Mouse (Mus musculus): Measurements from ENCODE around the gene Tlr6. TPM values are rescaled to one million over a fixed set of nuclear protein-coding genes. Genes with fewer than 3 reads are reported as not detected.

The Tlr6 gene
- not detected in 2 replicates for polyA plus RNA-seq (2012; ENCODE audit: insufficient read depth, insufficient read length, missing spikeins)

DNA sequence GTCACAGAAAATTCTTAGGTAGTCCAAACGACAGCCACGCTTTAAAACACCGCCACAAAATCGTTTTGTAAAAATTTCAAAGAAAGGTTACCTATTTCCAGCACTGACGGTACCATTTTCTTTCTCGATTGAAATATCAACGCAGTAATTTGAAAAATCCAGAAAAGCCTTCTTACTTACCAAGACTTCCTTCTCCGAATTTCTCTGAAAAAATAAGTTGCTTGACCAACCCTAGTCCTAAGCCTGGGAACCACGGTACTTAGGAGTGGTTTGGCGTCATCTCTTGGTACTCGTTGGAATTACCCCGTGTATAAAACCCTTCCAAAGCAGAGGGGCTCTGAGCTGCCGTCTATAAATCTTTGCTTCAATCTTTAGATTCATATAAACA, at the start of gene Tlr6:
Tlr6 (minus strand) TSS at position 255 of the 388 bp plus-strand sequence.
- Histone ChIP-seq H3K4me3 (ENCODE audit: insufficient read depth, low read depth, low read length) (peak within 1 kb of the TSS; percentile 48), H3K4me1 (ENCODE audit: control insufficient read depth, insufficient read depth, insufficient read length, low read length) (no peaks in the 10 kb centered on the region; the same call in 1 of the 2 replicates), H3K27ac (replicated peaks; ENCODE audit: low read depth, low read length) (peak within 1 kb of the TSS; percentile 81)

GRCm38 (mm10) chr5:65006011-65006491, 46.2 kb upstream of the Tlr6 start:
- Histone ChIP-seq H3K27ac (replicated peaks; ENCODE audit: low read depth, low read length) (no peak overlapping the region; the same call in 1 of the 2 replicates), H3K4me3 (ENCODE audit: insufficient read depth, low read depth, low read length) (no peak overlapping the region), H3K4me1 (ENCODE audit: control insufficient read depth, insufficient read depth, insufficient read length, low read length) (peaks cover 5% of the 10 kb centered on the region; the same call in 1 of the 2 replicates)

DNA sequence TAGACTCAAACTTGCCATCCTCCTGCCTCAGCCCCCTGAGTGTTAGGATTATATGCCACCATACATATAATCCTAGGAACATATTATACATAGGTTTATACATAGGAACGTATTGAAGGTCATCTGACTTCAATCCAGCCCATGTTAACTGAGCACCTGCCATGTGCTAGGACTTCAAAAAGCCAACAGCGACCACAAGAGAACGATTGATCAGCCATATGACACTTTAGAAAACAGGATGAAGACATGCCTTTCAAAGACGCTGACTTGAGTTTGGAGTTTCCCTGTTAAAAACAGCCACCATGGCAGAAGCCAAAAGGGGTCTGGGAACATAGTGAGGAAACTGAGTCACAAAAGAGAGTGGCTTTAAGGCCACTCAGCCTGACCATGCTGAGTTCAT, 45.4 kb upstream of the Tlr6 start:
- no peak overlapping the region for H3K4me3 ChIP-seq (ENCODE audit: insufficient read depth, low read depth, low read length)
- H3K27ac ChIP-seq (replicated peaks; ENCODE audit: low read depth, low read length): no peak overlapping the region
- peaks cover 5% of the 10 kb centered on the region; the same call in 1 of the 2 replicates for H3K4me1 ChIP-seq (ENCODE audit: control insufficient read depth, insufficient read depth, insufficient read length, low read length)

GRCm38 (mm10) chr5:65003946-65004535, 44.1 kb upstream of the Tlr6 start:
- no peak overlapping the region for H3K4me3 ChIP-seq (ENCODE audit: insufficient read depth, low read depth, low read length)
- H3K27ac ChIP-seq (replicated peaks; ENCODE audit: low read depth, low read length): no peak overlapping the region
- peaks cover 5% of the 10 kb centered on the region; the same call in 1 of the 2 replicates for H3K4me1 ChIP-seq (ENCODE audit: control insufficient read depth, insufficient read depth, insufficient read length, low read length)

GRCm38 (mm10) chr5:65002940-65003824, 43.3 kb upstream of the Tlr6 start:
- Histone ChIP-seq H3K27ac (replicated peaks; ENCODE audit: low read depth, low read length) (peak overlapping the region; percentile 39; the same call in 1 of the 2 replicates), H3K4me1 (ENCODE audit: control insufficient read depth, insufficient read depth, insufficient read length, low read length) (peaks cover 5% of the 10 kb centered on the region; the same call in 1 of the 2 replicates), H3K4me3 (ENCODE audit: insufficient read depth, low read depth, low read length) (no peak overlapping the region)

GRCm38 (mm10) chr5:64995408-64995807, 35.5 kb upstream of the Tlr6 start:
- Histone ChIP-seq H3K4me3 (ENCODE audit: insufficient read depth, low read depth, low read length) (no peak overlapping the region), H3K4me1 (ENCODE audit: control insufficient read depth, insufficient read depth, insufficient read length, low read length) (peaks cover 3% of the 10 kb centered on the region; the same call in 1 of the 2 replicates)

DNA sequence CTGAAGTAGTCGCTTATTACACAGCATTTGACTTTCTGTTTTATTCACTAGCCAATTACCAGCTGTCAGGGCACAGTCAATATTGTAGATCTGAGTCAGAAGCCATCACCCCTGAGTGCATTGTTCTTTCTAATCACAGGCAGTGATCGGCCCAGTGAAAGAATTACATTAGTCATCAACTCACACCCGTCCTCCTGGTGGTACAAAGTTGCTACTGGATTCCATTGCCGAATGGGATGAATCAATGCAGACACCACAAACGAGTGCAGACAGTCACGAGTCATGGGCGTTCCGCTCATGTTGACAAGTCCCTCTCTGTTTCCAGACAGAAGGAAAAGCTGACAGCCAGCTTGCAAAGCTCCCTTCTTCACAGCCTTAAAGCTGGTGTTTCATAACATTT, 32.6 kb upstream of the Tlr6 start:
- no peak overlapping the region for H3K4me3 ChIP-seq (ENCODE audit: insufficient read depth, low read depth, low read length)
- H3K27ac ChIP-seq (replicated peaks; ENCODE audit: low read depth, low read length): no peak overlapping the region
- H3K4me1 ChIP-seq (ENCODE audit: control insufficient read depth, insufficient read depth, insufficient read length, low read length): peaks cover 3% of the 10 kb centered on the region; the same call in 1 of the 2 replicates

More at GRCm38 (mm10) chr5:64995408-64995807, 35.5 kb upstream of the Tlr6 start:
- H3K27ac ChIP-seq (replicated peaks; ENCODE audit: low read depth, low read length): no peak overlapping the region

DNA sequence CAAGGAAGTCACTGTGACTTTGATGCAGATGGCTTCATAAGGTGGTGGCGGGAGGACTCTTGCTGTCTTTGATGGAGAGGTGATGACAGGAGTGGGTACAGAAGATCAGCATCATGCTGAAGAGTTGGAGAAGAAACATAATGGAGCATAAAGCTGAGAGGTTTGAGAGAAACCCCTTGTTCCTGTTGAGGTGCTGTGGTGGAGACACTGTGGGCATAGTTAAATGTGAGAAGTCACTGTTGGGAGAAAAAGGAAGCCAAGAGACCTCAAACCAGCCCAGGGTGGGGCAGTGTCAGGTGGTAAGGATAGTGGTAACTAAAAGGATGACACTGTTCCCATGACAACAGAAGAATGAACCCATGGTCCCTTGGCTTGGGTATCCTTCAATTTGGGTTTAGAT, 30.0 kb upstream of the Tlr6 start:
- Histone ChIP-seq H3K4me3 (ENCODE audit: insufficient read depth, low read depth, low read length) (no peak overlapping the region), H3K4me1 (ENCODE audit: control insufficient read depth, insufficient read depth, insufficient read length, low read length) (peaks cover 12% of the 10 kb centered on the region), H3K27ac (replicated peaks; ENCODE audit: low read depth, low read length) (no peak overlapping the region)

DNA sequence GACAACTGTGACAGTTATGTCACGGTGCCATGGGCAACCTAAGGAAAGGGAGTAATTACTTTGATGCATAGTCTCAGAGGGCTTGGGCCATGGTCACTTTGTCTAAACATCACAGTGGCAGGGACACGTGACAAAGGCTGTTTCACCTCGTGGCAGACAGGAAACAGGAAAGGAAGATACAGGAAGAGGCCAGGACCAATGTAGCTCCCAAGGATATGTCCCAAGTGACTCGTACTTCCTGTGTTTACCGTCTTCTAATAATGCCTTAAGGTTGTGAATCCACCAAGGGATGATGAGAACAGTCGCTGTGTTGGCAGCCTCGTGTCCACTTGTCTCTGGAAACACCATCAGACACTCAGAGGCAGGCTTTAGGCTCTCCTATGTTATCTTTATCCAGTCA, 26.1 kb upstream of the Tlr6 start:
- H3K27ac ChIP-seq (replicated peaks; ENCODE audit: low read depth, low read length): peak overlapping the region; percentile 79
- no peak overlapping the region for H3K4me3 ChIP-seq (ENCODE audit: insufficient read depth, low read depth, low read length)
- H3K4me1 ChIP-seq (ENCODE audit: control insufficient read depth, insufficient read depth, insufficient read length, low read length): peaks cover 9% of the 10 kb centered on the region

DNA sequence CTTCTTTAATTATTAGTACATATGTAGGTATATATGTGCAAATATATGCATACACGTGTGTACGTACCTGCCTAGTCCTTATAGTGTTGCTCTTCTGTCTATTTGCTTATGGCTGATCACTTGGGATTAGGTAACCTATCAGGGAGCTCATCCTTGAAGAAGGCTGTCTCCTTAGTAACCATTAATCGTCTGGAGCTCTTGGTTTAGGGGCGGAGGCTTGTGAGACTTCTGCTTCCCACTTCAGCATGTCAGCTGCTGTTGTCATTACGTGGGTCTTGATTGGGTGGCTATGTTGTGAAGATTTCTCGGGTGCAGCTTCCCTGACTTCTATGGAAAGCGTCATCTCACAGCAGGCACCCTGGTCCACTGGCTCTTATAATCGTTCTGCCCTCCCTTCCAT, 17.2 kb upstream of the Tlr6 start:
- no peaks in the 10 kb centered on the region for H3K4me1 ChIP-seq (ENCODE audit: control insufficient read depth, insufficient read depth, insufficient read length, low read length)
- no peak overlapping the region for H3K27ac ChIP-seq (replicated peaks; ENCODE audit: low read depth, low read length)
- no peak overlapping the region for H3K4me3 ChIP-seq (ENCODE audit: insufficient read depth, low read depth, low read length)

DNA sequence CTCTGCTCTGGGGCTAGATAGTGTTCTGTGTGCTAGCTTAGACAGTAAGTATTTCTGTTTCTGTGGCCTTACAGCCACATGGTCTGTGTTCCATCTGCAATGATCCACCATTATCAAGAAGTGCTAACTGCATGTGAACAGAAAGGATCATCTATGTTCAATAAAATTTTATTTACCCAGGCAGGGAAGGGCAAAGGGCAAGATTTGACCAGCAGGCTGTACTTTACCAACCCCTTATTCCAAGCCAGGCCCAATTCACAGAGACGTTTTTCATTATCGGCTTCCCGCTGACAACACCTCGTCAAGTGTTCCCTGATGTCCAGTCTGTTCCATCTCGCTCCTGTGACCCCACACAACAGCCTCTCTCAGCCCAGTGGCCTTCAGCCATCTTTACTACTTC, 15.2 kb upstream of the Tlr6 start:
- Histone ChIP-seq H3K4me1 (ENCODE audit: control insufficient read depth, insufficient read depth, insufficient read length, low read length) (no peaks in the 10 kb centered on the region), H3K27ac (replicated peaks; ENCODE audit: low read depth, low read length) (no peak overlapping the region), H3K4me3 (ENCODE audit: insufficient read depth, low read depth, low read length) (no peak overlapping the region)

DNA sequence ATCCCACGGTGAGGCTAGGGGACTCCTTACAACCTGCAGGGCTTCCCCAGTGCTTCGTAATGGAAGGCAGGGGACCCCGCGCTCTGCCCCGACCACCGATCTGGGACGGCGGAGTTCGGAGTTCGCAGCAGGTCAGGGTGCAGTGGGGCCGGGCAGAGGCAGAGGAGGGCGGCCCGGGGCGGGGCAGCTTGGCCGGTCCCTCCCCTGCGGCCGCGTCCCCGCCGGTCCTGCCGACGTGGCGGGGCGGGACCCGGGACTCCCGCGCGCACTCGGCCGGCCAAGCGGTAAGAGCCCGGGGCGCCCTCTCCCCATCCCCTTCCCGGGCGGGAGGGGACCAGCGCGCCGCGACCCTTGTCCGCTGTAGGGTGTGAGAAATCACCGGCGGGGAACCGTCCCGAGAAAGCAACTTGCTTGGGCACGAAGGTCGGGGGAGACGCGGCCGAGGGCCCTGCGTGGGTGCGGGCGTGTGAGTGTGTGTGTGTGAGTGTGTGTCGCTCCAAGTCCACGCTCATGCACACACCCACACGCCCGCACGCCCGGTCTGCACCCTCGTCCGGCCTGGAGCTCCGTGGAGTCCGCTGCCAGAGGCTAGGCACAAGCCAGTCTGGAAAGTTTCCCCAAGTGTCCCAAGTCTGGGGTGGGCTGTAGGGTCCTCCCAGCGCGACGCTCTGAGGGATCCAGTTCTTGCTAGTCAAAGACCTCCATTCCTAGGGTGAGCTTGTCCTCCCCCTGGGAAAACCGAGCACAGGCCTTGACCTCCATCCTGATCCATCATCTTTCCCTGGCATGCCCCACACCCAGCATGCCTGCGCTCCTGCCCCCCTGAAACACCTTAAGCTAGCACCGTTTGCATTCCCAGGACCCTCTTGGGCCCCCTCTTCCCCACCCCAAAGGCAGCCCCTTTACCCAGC, 10.2 kb upstream of the Tlr6 start, which contains the start of gene Fam114a1:
Fam114a1 (plus strand) TSS at position 211 of the 911 bp plus-strand sequence.
- Histone ChIP-seq H3K27ac (replicated peaks; ENCODE audit: low read depth, low read length) (peak within 1 kb of the TSS; percentile 73), H3K4me3 (ENCODE audit: insufficient read depth, low read depth, low read length) (peak within 1 kb of the TSS; percentile 91)

GRCm38 (mm10) chr5:64968961-64969860, 9.3 kb upstream of the Tlr6 start:
- H3K4me1 ChIP-seq (ENCODE audit: control insufficient read depth, insufficient read depth, insufficient read length, low read length): no peaks in the 10 kb centered on the region
- H3K27ac ChIP-seq (replicated peaks; ENCODE audit: low read depth, low read length): peak overlapping the region; percentile 73
- H3K4me3 ChIP-seq (ENCODE audit: insufficient read depth, low read depth, low read length): peak overlapping the region; percentile 91

More for the DNA sequence above, 10.2 kb upstream of the Tlr6 start, which contains the start of gene Fam114a1:
- H3K4me1 ChIP-seq (ENCODE audit: control insufficient read depth, insufficient read depth, insufficient read length, low read length): no peaks in the 10 kb centered on the region

DNA sequence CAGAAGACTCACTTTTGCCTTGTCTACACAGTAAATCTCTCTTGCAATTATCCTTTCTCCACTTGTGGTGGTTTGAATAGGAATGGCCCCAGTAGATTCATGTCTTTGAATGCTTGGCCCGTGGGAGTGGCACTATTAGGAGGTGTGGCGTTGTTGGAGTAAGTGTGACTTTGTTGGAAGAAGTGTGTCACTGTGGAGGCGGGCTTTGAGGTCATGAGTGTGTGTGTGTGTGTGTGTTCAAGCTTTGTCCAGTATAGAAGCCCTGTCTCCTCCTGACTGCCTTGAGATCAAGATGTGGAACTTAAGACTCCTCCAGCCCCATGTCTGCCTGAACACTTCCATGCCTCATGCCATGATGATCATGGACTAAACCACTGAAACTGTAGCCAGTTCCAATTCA, 3.8 kb upstream of the Tlr6 start:
- H3K4me3 ChIP-seq (ENCODE audit: insufficient read depth, low read depth, low read length): no peak overlapping the region
- no peaks in the 10 kb centered on the region for H3K4me1 ChIP-seq (ENCODE audit: control insufficient read depth, insufficient read depth, insufficient read length, low read length)
- no peak overlapping the region for H3K27ac ChIP-seq (replicated peaks; ENCODE audit: low read depth, low read length)
